Mouse (Mus musculus): ENCODE measurements around the gene Plscr4. TPM values are rescaled to one million over a fixed set of nuclear protein-coding genes. Genes with fewer than 3 reads are reported as not detected.

Gene Plscr4
- 13.3 and 14.3 TPM in 2 replicates for polyA plus RNA-seq (2012; rRNA removed)

GRCm38 (mm10) chr9:92457261-92458058 lies at the start of gene Plscr4:
Plscr4 (plus strand) TSS chr9:92457373.

Other genes with a start within 250 kb of the Plscr4 start
- gene Plscr1, start 207.6 kb upstream of the Plscr4 start, polyA plus RNA-seq (2012; rRNA removed) = 9.3 and 10.4 TPM in 2 replicates
- 4.0 and 5.3 TPM in 2 replicates for gene Plscr2, start 181.8 kb upstream of the Plscr4 start, polyA plus RNA-seq (2012; rRNA removed)
- gene 1700057G04Rik, start 148.0 kb upstream of the Plscr4 start, polyA plus RNA-seq (2012; rRNA removed) = not detected in 2 replicates
- gene Plod2, start 84.8 kb downstream of the Plscr4 start, polyA plus RNA-seq (2012; rRNA removed) = 36.1 and 57.5 TPM in 2 replicates

Data from ovary, adult 2 months (tissue).